ENCODE assay signal across 10 mouse cellular contexts in the genomic region with DNA sequence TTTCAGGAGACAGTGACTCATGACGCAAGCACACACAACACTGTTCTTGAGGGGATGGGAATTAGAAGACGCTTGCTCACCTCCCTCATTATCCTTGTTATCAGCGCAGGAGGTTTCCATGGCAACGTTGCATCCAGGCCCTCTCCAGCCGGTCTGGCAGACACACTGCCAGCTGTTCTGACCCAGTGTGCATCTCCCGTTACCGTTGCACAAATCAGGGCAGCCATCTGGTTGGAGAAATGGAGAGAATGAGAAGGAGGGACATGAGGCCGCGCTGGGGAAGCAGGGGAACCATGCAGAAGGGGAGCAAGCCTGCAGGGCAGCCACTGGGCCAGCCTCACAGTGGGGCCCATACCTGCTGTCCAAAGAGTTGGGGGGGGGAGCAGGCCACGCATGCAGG.
DNase-seq lines count a peak whose midpoint lies in the region; ATAC-seq and TF ChIP-seq lines count a peak whose summit lies in the region.
"Had no signal": no experiment of that assay in that cellular context is flagged by ENCODE, and none has a peak within 500 bp of the region (broad histone marks: within the 10 kb centered on the region; RNA-seq: fewer than 3 reads in every experiment).

No protein-coding gene starts in this region.

- no peak for TF ChIP-seq POLR2A in thymus, adult 2 months (IDR thresholded peaks at IDR 0.05; ENCODE audit: control insufficient read depth, extremely low read depth, insufficient read depth, low read length, poor library complexity)

- ATAC-seq in liver, embryonic 12.5 days: no peak
- ATAC-seq in embryonic facial prominence, embryonic 15.5 days (ENCODE audit: insufficient number of reproducible peaks, low FRiP score, low TSS enrichment, low read depth): peak; percentile 35; the same call in 1 of the 2 replicates

- no peak for TF ChIP-seq CTCF in thymus, adult 2 months (IDR thresholded peaks at IDR 0.05; ENCODE audit: borderline replicate concordance, control insufficient read depth, extremely low read depth, insufficient read depth, low read length, poor library complexity)

- no peak overlapping the region for H3K4me3 ChIP-seq in liver, embryonic 12.5 days
- no peak overlapping the region for H3K4me3 ChIP-seq in embryonic facial prominence, embryonic 15.5 days (replicated peaks)
- H3K4me3 ChIP-seq in thymus, adult 2 months (ENCODE audit: control insufficient read depth, insufficient read depth, low read length): no peak overlapping the region

- no peak overlapping the region for H3K9ac ChIP-seq in liver, embryonic 12.5 days
- H3K9ac ChIP-seq in embryonic facial prominence, embryonic 15.5 days: no peak overlapping the region

- WGBS in liver, embryonic 12.5 days (ENCODE audit: insufficient replicate concordance): 52% methylated on average over 10 of the region's 10 CpGs
- WGBS in embryonic facial prominence, embryonic 15.5 days: 33% methylated on average over 10 of the region's 10 CpGs
- WGBS in thymus, adult 2 months: 63% methylated on average over 10 of the region's 10 CpGs

- no peaks in the 10 kb centered on the region for H3K4me1 ChIP-seq in liver, embryonic 12.5 days
- peaks cover 9% of the 10 kb centered on the region; the same call in 1 of the 2 replicates for H3K4me1 ChIP-seq in embryonic facial prominence, embryonic 15.5 days
- H3K4me1 ChIP-seq in thymus, adult 2 months (replicated peaks; ENCODE audit: control insufficient read depth, insufficient read depth, low read length): no peaks in the 10 kb centered on the region

- no peak overlapping the region for H3K27ac ChIP-seq in liver, embryonic 12.5 days
- H3K27ac ChIP-seq in embryonic facial prominence, embryonic 15.5 days (replicated peaks): no peak overlapping the region
- H3K27ac ChIP-seq in thymus, adult 2 months (ENCODE audit: control insufficient read depth, insufficient read depth, low read length): no peak overlapping the region

- DNase-seq in liver: peak; percentile 4
- DNase-seq in mesoderm, embryonic 11.5 days (ENCODE audit: low read depth, low spot score): peak; percentile 68
- peak; percentile 37 to 63 for DNase-seq in right cerebral cortex, postnatal 10 days (ENCODE audit: low spot score in 2 of 2)
- DNase-seq in testis, postnatal 14 days (ENCODE audit: low spot score): no peak
- DNase-seq in heart, adult 11 months: no peak
- DNase-seq in thymus, adult 2 months: no peak
- DNase-seq: gastrocnemius, postnatal 10 days; lung, postnatal 36 days had no signal

- no peaks in the 10 kb centered on the region for H3K36me3 ChIP-seq in liver, embryonic 12.5 days
- H3K36me3 ChIP-seq in embryonic facial prominence, embryonic 15.5 days: no peaks in the 10 kb centered on the region
- H3K36me3 ChIP-seq in thymus, adult 2 months (ENCODE audit: control insufficient read depth, insufficient read depth, low read length): no peaks in the 10 kb centered on the region

- H3K27me3 ChIP-seq in liver, embryonic 12.5 days (replicated peaks): no peaks in the 10 kb centered on the region
- H3K27me3 ChIP-seq in embryonic facial prominence, embryonic 15.5 days: no peaks in the 10 kb centered on the region
- no peaks in the 10 kb centered on the region for H3K27me3 ChIP-seq in thymus, adult 2 months (ENCODE audit: control insufficient read depth, insufficient read depth, low read length)

- H3K4me2 ChIP-seq in liver, embryonic 12.5 days: no peak overlapping the region
- H3K4me2 ChIP-seq in embryonic facial prominence, embryonic 15.5 days (replicated peaks): no peak overlapping the region

- no peaks in the 10 kb centered on the region for H3K9me3 ChIP-seq in liver, embryonic 12.5 days (replicated peaks)
- no peaks in the 10 kb centered on the region for H3K9me3 ChIP-seq in embryonic facial prominence, embryonic 15.5 days (replicated peaks)

Comparison
In these comparisons a context has a peak if more than half of its experiments do, and no peak if none do; other contexts are left out.
1. DNase-seq: peak in liver (single experiment), mesoderm, embryonic 11.5 days (single experiment) and right cerebral cortex, postnatal 10 days (2 of 2); none in testis, postnatal 14 days (single experiment), heart, adult 11 months (single experiment) and thymus, adult 2 months (single experiment).